Mouse (Mus musculus) CH12.LX (cell line): ENCODE data around the gene Ephb3.

ENCODE experiments used
- CHD1 ChIP-seq: IDR thresholded peaks from 2 replicates; pipeline ENCODE4 v1.6.1; 2012; ENCODE audit warnings: low read depth, low read length, improper control_type of control experiment, inconsistent platforms
- CTCF ChIP-seq, 2 experiments: IDR thresholded peaks in 1 of 2; conservative IDR thresholded peaks in 1 of 2; 2 replicates each; pipeline ENCODE4 v1.5.1; 2011 to 2012; ENCODE audit warnings: low read depth in 2 of 2, low read length in 2 of 2, improper control_type of control experiment in 1 of 2, inconsistent platforms in 1 of 2, mild to moderate bottlenecking in 1 of 2, moderate library complexity in 1 of 2
- E2F4 ChIP-seq: IDR thresholded peaks from 2 replicates; pipeline ENCODE4 v1.6.1; 2011; ENCODE audit warnings: low read depth, low read length, improper control_type of control experiment; ENCODE audit not compliant: insufficient replicate concordance
- EP300 ChIP-seq: IDR thresholded peaks from 2 replicates; pipeline ENCODE4 v1.6.1; 2011; ENCODE audit warnings: low read length, improper control_type of control experiment
- GABPA ChIP-seq: IDR thresholded peaks from 2 replicates; pipeline ENCODE4 v1.6.1; 2012; ENCODE audit warnings: low read depth, low read length, improper control_type of control experiment, inconsistent platforms; ENCODE audit not compliant: insufficient replicate concordance
- KAT2A ChIP-seq: IDR thresholded peaks from 2 replicates; pipeline ENCODE4 v1.6.1; 2012; ENCODE audit warnings: low read length, improper control_type of control experiment, inconsistent platforms; ENCODE audit not compliant: insufficient replicate concordance
- MYC ChIP-seq: IDR thresholded peaks from 2 replicates; pipeline ENCODE4 v1.6.1; 2011; ENCODE audit warnings: low read depth, mild to moderate bottlenecking, improper control_type of control experiment, low read length
- POLR2A ChIP-seq: IDR thresholded peaks from 2 replicates; pipeline ENCODE4 v1.6.1; 2011; ENCODE audit warnings: low read depth, mild to moderate bottlenecking, improper control_type of control experiment, low read length
- RCOR1 ChIP-seq: conservative IDR thresholded peaks from 2 replicates; pipeline ENCODE4 v1.6.1; 2012; ENCODE audit warnings: low read depth, mild to moderate bottlenecking, inconsistent platforms, low read length, improper control_type of control experiment
- ZMIZ1 ChIP-seq: IDR thresholded peaks from 2 replicates; pipeline ENCODE4 v1.6.1; 2012; ENCODE audit warnings: low read depth, mild to moderate bottlenecking, inconsistent platforms, low read length, improper control_type of control experiment

- TF ChIP-seq CTCF (conservative IDR thresholded peaks at IDR 0.05 in 1 of 2, IDR thresholded peaks at IDR 0.05 in 1 of 2; ENCODE audit: low read depth in 2 of 2, low read length in 2 of 2): no peak
- TF ChIP-seq ZMIZ1: no peak
- TF ChIP-seq EP300: no peak
- TF ChIP-seq POLR2A: no peak
- TF ChIP-seq KAT2A: no peak
- TF ChIP-seq CHD1: no peak
- TF ChIP-seq RCOR1: no peak
- TF ChIP-seq GABPA: no peak
- TF ChIP-seq MYC: no peak
- no peak for TF ChIP-seq E2F4
Observed at GRCm38 (mm10) chr16:21184697-21185096, 19.9 kb upstream of the Ephb3 start.
